8 mouse cellular contexts compared by ENCODE assay signal in the genomic region with DNA sequence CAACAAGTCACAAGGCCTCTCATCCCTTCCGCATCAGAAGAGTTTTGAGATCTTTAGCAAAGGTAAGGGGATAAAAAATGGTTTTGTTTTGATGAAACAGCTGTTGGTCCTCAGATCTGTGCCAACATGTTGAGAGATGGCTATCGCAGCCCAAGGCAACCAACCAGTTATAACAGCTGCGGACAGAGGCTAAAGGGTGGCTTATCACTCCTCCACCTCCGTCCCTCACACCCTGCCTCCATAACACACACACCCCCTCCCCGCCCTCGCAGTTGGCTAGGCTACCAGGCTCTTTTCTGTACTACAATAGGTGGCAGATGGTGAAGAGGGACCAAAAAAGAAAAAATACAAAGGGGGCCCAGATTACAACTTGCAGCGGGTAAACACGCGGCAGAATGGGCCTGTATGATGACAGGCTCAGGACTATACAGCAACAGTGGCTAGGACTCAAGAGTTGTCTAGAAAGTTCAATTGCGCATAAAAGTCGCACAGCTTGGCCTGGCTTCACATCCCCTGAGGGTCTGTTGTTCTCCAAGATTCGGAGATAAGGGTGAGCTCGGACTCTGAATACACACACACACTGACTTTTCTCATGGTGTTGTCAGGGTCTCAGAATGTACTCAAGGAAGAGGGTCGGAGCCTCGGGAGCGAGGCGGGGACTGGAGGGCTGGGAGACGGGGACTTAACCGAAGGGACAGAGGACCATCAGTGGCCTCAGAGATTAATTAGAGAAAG. TPM values are rescaled to one million over a fixed set of nuclear protein-coding genes. Genes with fewer than 3 reads are reported as not detected.
A peak's percentile ranks its signal among the peaks of the same experiment; 100 is the strongest.
DNase-seq lines count a peak whose midpoint lies in the region; ATAC-seq and TF ChIP-seq lines count a peak whose summit lies in the region.

No protein-coding gene starts in this region.

- DNase-seq in left cerebral cortex, adult 2 months (ENCODE audit: extremely low spot score in 1 of 2, low spot score in 2 of 2) = peak in 1 of 2 experiments; percentile 49
- DNase-seq in left cerebral cortex, adult 8-10 months (ENCODE audit: low spot score in 2 of 2) = no peak
- no peak for DNase-seq in gastrocnemius, postnatal 14 days

- H3K9me3 ChIP-seq in forebrain, embryonic 15.5 days = no peaks in the 10 kb centered on the region
- no peaks in the 10 kb centered on the region for H3K9me3 ChIP-seq in kidney, embryonic 16.5 days (ENCODE audit: low read length)
- H3K9me3 ChIP-seq in stomach, embryonic 16.5 days (replicated peaks; ENCODE audit: control insufficient read depth, low read length) = no peaks in the 10 kb centered on the region

- H3K4me3 ChIP-seq in left cerebral cortex, adult 2 months = peak overlapping the region; percentile 79
- peak overlapping the region; percentile 79 for H3K4me3 ChIP-seq in bone marrow macrophage, adult 2 months (ENCODE audit: insufficient read depth, low read length)
- peak overlapping the region; percentile 91 for H3K4me3 ChIP-seq in forebrain, embryonic 15.5 days
- H3K4me3 ChIP-seq in kidney, embryonic 16.5 days (ENCODE audit: low read length) = peak overlapping the region; percentile 70
- peak overlapping the region; percentile 85 for H3K4me3 ChIP-seq in stomach, embryonic 16.5 days (replicated peaks; ENCODE audit: low read length)

- 4% methylated on average over 19 of the region's 19 CpGs for WGBS in forebrain, embryonic 15.5 days
- WGBS in kidney, embryonic 16.5 days = 5% methylated on average over 19 of the region's 19 CpGs
- 6% methylated on average over 19 of the region's 19 CpGs for WGBS in stomach, embryonic 16.5 days

- peak overlapping the region; percentile 93 for H3K9ac ChIP-seq in forebrain, embryonic 15.5 days (replicated peaks)
- H3K9ac ChIP-seq in kidney, embryonic 16.5 days (replicated peaks; ENCODE audit: low read length) = peak overlapping the region; percentile 82
- peak overlapping the region; percentile 90 for H3K9ac ChIP-seq in stomach, embryonic 16.5 days (ENCODE audit: low read length)

- H3K27me3 ChIP-seq in forebrain, embryonic 15.5 days = no peaks in the 10 kb centered on the region
- H3K27me3 ChIP-seq in kidney, embryonic 16.5 days (ENCODE audit: insufficient read depth, low read length) = no peaks in the 10 kb centered on the region
- no peaks in the 10 kb centered on the region for H3K27me3 ChIP-seq in stomach, embryonic 16.5 days (ENCODE audit: control insufficient read depth, insufficient read depth, low read length)

- H3K4me1 ChIP-seq in bone marrow macrophage, adult 2 months (ENCODE audit: control insufficient read depth, insufficient read depth, low read length) = peaks cover 30% of the 10 kb centered on the region
- peaks cover 60% of the 10 kb centered on the region for H3K4me1 ChIP-seq in forebrain, embryonic 15.5 days
- H3K4me1 ChIP-seq in kidney, embryonic 16.5 days (ENCODE audit: insufficient read depth, low read length) = peaks cover 44% of the 10 kb centered on the region
- peaks cover 56% of the 10 kb centered on the region for H3K4me1 ChIP-seq in stomach, embryonic 16.5 days (ENCODE audit: control insufficient read depth, insufficient read depth, low read length)

- 0 out of 2 replicates have a peak, but pooled peaks have one; percentile 21 for TF ChIP-seq POLR2A in bone marrow macrophage, adult 2 months (IDR thresholded peaks at IDR 0.05; ENCODE audit: borderline replicate concordance, low read depth, low read length)

- peak overlapping the region; percentile 99 for H3K27ac ChIP-seq in left cerebral cortex, adult 2 months
- peak overlapping the region; percentile 58 for H3K27ac ChIP-seq in bone marrow macrophage, adult 2 months (ENCODE audit: insufficient read depth, low read depth, low read length)
- H3K27ac ChIP-seq in forebrain, embryonic 15.5 days (replicated peaks) = peak overlapping the region; percentile 82
- peak overlapping the region; percentile 69 for H3K27ac ChIP-seq in kidney, embryonic 16.5 days (ENCODE audit: low read length)
- peak overlapping the region; percentile 86 for H3K27ac ChIP-seq in stomach, embryonic 16.5 days (ENCODE audit: low read length)

- peak overlapping the region; percentile 72 for H3K4me2 ChIP-seq in forebrain, embryonic 15.5 days (replicated peaks)
- H3K4me2 ChIP-seq in kidney, embryonic 16.5 days (replicated peaks; ENCODE audit: low read depth, low read length) = peak overlapping the region; percentile 77
- H3K4me2 ChIP-seq in stomach, embryonic 16.5 days (ENCODE audit: low read depth, low read length) = peak overlapping the region; percentile 83

- H3K36me3 ChIP-seq in forebrain, embryonic 15.5 days = peaks cover 4% of the 10 kb centered on the region; the same call in 1 of the 2 replicates
- no peaks in the 10 kb centered on the region; the same call in 1 of the 2 replicates for H3K36me3 ChIP-seq in kidney, embryonic 16.5 days (ENCODE audit: insufficient read depth, low read length)
- peaks cover 7% of the 10 kb centered on the region; the same call in 1 of the 2 replicates for H3K36me3 ChIP-seq in stomach, embryonic 16.5 days (ENCODE audit: control insufficient read depth, insufficient read depth, low read length)

- peak; percentile 10 for ATAC-seq in forebrain, embryonic 15.5 days (replicated peaks)
- ATAC-seq in kidney, embryonic 16.5 days (ENCODE audit: low FRiP score, low TSS enrichment) = peak; percentile 3
- peak; percentile 11 for ATAC-seq in megakaryocyte, adult 5-6 weeks (ENCODE audit: poor library complexity, severe bottlenecking)
- peak; percentile 1; the same call in 1 of the 2 replicates for ATAC-seq in stomach, embryonic 16.5 days (ENCODE audit: insufficient read depth, low FRiP score)

- intact Hi-C loops in left cerebral cortex, adult 2 months (cut with DNase I) = loop anchor here (1.0 kb wide), 1 partner anchor 15 kb away; no protein-coding TSS in a partner anchor
- intact Hi-C loops in gastrocnemius, postnatal 14 days (cut with DNase I; ENCODE audit: low total_unique reads) = no loop called here

- TF ChIP-seq CTCF in left cerebral cortex, adult 2 months (IDR thresholded peaks at IDR 0.05) = no peak
- no peak for TF ChIP-seq CTCF in bone marrow macrophage, adult 2 months (IDR thresholded peaks at IDR 0.05; ENCODE audit: low read depth, low read length)

RNA-seq across cellular contexts. Expression of gene Btg2, which starts 0.7 kb away (rescaled TPM):
- total RNA-seq in left cerebral cortex, adult 2 months (2021) = 10 to 100 TPM; 26.2 to 28.3 TPM
- 10 to 100 TPM; 11.3 to 21.4 (median 12.1) TPM for total RNA-seq in left cerebral cortex, adult 8-10 months (2022)
- 52.4 and 54.4 TPM in 2 replicates for polyA plus RNA-seq in bone marrow macrophage, adult 2 months (2012; ENCODE audit: insufficient read depth, insufficient read length, missing spikeins)
- 69.4 and 76.8 TPM in 2 replicates for polyA plus RNA-seq in forebrain, embryonic 15.5 days (2015; fragmentation: Nextera tagmentation; extraction: Ambion mirVana)
- polyA plus RNA-seq in kidney, embryonic 16.5 days (2015; fragmentation: Nextera tagmentation; extraction: Ambion mirVana) = 36.2 and 38.2 TPM in 2 replicates
- total RNA-seq in megakaryocyte, adult 5-6 weeks (2015) = 68.9 and 87.3 TPM in 2 replicates
- 175 and 189 TPM in 2 replicates for total RNA-seq in megakaryocyte, adult 5-6 weeks (2017)
- polyA plus RNA-seq in stomach, embryonic 16.5 days (2015; fragmentation: Nextera tagmentation; extraction: Ambion mirVana) = 98.5 and 110 TPM in 2 replicates
- 10 to 100 TPM; 19.7 to 44.2 TPM for total RNA-seq in gastrocnemius, postnatal 14 days (2021)

RNA-seq across cellular contexts. Expression of gene Chit1, which starts 32.8 kb away (rescaled TPM):
- total RNA-seq in left cerebral cortex, adult 2 months (2021) = not detected
- under 1 TPM in 1 of 4 experiments, not detected in 3; 0.19 TPM for total RNA-seq in left cerebral cortex, adult 8-10 months (2022)
- polyA plus RNA-seq in bone marrow macrophage, adult 2 months (2012; ENCODE audit: insufficient read depth, insufficient read length, missing spikeins) = not detected in 2 replicates
- polyA plus RNA-seq in forebrain, embryonic 15.5 days (2015; fragmentation: Nextera tagmentation; extraction: Ambion mirVana) = 0.17 and 0.24 TPM in 2 replicates
- polyA plus RNA-seq in kidney, embryonic 16.5 days (2015; fragmentation: Nextera tagmentation; extraction: Ambion mirVana) = 0.17 and 0.21 TPM in 2 replicates
- 0.16 and 0.83 TPM in 2 replicates for total RNA-seq in megakaryocyte, adult 5-6 weeks (2015)
- 0.07 TPM in 1 of 2 replicates, not detected in the other for total RNA-seq in megakaryocyte, adult 5-6 weeks (2017)
- 4.8 and 8.4 TPM in 2 replicates for polyA plus RNA-seq in stomach, embryonic 16.5 days (2015; fragmentation: Nextera tagmentation; extraction: Ambion mirVana)
- not detected for total RNA-seq in gastrocnemius, postnatal 14 days (2021)

RNA-seq across cellular contexts. Expression of gene Fmod, which starts 41.2 kb away (rescaled TPM):
- 10 to 100 TPM; 15.8 to 23.8 TPM for total RNA-seq in left cerebral cortex, adult 2 months (2021)
- 10 to 100 TPM; 15.9 to 22.2 (median 20.9) TPM for total RNA-seq in left cerebral cortex, adult 8-10 months (2022)
- not detected in 2 replicates for polyA plus RNA-seq in bone marrow macrophage, adult 2 months (2012; ENCODE audit: insufficient read depth, insufficient read length, missing spikeins)
- polyA plus RNA-seq in forebrain, embryonic 15.5 days (2015; fragmentation: Nextera tagmentation; extraction: Ambion mirVana) = 4.2 and 6.4 TPM in 2 replicates
- 12.5 and 17.1 TPM in 2 replicates for polyA plus RNA-seq in kidney, embryonic 16.5 days (2015; fragmentation: Nextera tagmentation; extraction: Ambion mirVana)
- total RNA-seq in megakaryocyte, adult 5-6 weeks (2015) = not detected in 2 replicates
- not detected in 2 replicates for total RNA-seq in megakaryocyte, adult 5-6 weeks (2017)
- 12.3 and 13.1 TPM in 2 replicates for polyA plus RNA-seq in stomach, embryonic 16.5 days (2015; fragmentation: Nextera tagmentation; extraction: Ambion mirVana)
- 100 to 1,000 TPM; 197 to 203 TPM for total RNA-seq in gastrocnemius, postnatal 14 days (2021)

Comparison
In these comparisons a context has a peak if more than half of its experiments do, and no peak if none do; other contexts are left out.
1. RNA of gene Fmod, which starts 41.2 kb away (total RNA-seq): 197 to 203 TPM in gastrocnemius, postnatal 14 days, 15.8 to 23.8 TPM in left cerebral cortex, adult 2 months and 15.9 to 22.2 TPM in left cerebral cortex, adult 8-10 months; not detected in megakaryocyte, adult 5-6 weeks; every median in the first group is over 10 times any median in the second.
2. Peak in every context shown above with its lines, with median percentiles within 50 percentile points of each other: H3K27ac ChIP-seq, H3K4me3 ChIP-seq, ATAC-seq, H3K4me2 ChIP-seq and H3K9ac ChIP-seq.